Mouse (Mus musculus) stomach, embryonic 15.5 days (tissue): ENCODE data around the gene Mgat5. TPM values are rescaled to one million over a fixed set of nuclear protein-coding genes. Genes with fewer than 3 reads are reported as not detected.

Experiments used
- ATAC-seq: fragments of 200-750 bp; cut with Nextera tagmentation; 2 replicates; pipeline ENCODE4 v1.8.0; 2017; ENCODE audit warnings: low read depth, moderate number of reproducible peaks, moderate TSS enrichment; ENCODE audit not compliant: insufficient read depth, low FRiP score
- H3K27ac ChIP-seq: fragments of 300-500 bp; sonication (generic); 2 replicates; pipeline ENCODE4 v1.5.1; 2015; ENCODE audit warnings: mild to moderate bottlenecking, inconsistent platforms
- H3K27me3 ChIP-seq: fragments of 300-500 bp; sonication (generic); replicated peaks from 2 replicates; pipeline ENCODE4 v1.6.1; 2015; ENCODE audit warnings: inconsistent platforms
- H3K36me3 ChIP-seq: fragments of 300-500 bp; sonication (generic); 2 replicates; pipeline ENCODE4 v1.6.1; 2015; ENCODE audit warnings: inconsistent platforms
- H3K4me1 ChIP-seq: fragments of 300-500 bp; sonication (generic); 2 replicates; pipeline ENCODE4 v1.6.1; 2015; ENCODE audit warnings: inconsistent platforms
- H3K4me2 ChIP-seq: fragments of 300-500 bp; sonication (generic); 2 replicates; pipeline ENCODE4 v1.6.1; 2015; ENCODE audit warnings: mild to moderate bottlenecking, inconsistent platforms
- H3K4me3 ChIP-seq: fragments of 300-500 bp; sonication (generic); replicated peaks from 2 replicates; pipeline ENCODE4 v1.5.1; 2015; ENCODE audit warnings: inconsistent platforms
- H3K9ac ChIP-seq: fragments of 300-500 bp; sonication (generic); 2 replicates; pipeline ENCODE4 v1.6.1; 2015; ENCODE audit warnings: inconsistent platforms
- H3K9me3 ChIP-seq: fragments of 300-500 bp; sonication (generic); 2 replicates; pipeline ENCODE4 v1.6.1; 2016; ENCODE audit warnings: inconsistent platforms
- WGBS: fragments of 180-500 bp; shearing (Covaris S2); methylation state at CpG from one replicate; pipeline ENCODE4 v1.1.7; 2015; 5-methylcytosine and 5-hydroxymethylcytosine counted together
- polyA plus RNA-seq: library from polyadenylated mRNA; unstranded; fragments of >200 nt; fragmentation: Nextera tagmentation; extraction: Ambion mirVana; gene quantifications from 2 replicates; pipeline ENCODE4 v1.2.1, GENCODE M21; 2015

Gene Mgat5
- polyA plus RNA-seq, 1 experiment from 2014 or later: 5.4 TPM

- H3K9me3 ChIP-seq: no peaks in the 10 kb centered on the region
- 0 out of 2 replicates have a peak, but pooled peaks cover 2% of the 10 kb centered on the region for H3K4me1 ChIP-seq
- no peaks in the 10 kb centered on the region for H3K36me3 ChIP-seq
- H3K4me2 ChIP-seq: no peak overlapping the region
- H3K4me3 ChIP-seq: no peak overlapping the region
- no peak overlapping the region for H3K27ac ChIP-seq
- no peak overlapping the region for H3K9ac ChIP-seq
- WGBS: 76% methylated on average over 3 of the region's 3 CpGs
- no peak for ATAC-seq
- H3K27me3 ChIP-seq: no peaks in the 10 kb centered on the region
Observed at GRCm38 (mm10) chr1:127310703-127311102, 105.9 kb downstream of the Mgat5 start.

GRCm38 (mm10) chr1:127313652-127314350 is 109.0 kb downstream of the Mgat5 start:
- Histone ChIP-seq H3K27me3 (no peaks in the 10 kb centered on the region), H3K36me3 (no peaks in the 10 kb centered on the region), H3K27ac (no peak overlapping the region), H3K4me3 (no peak overlapping the region), H3K4me2 (no peak overlapping the region), H3K9ac (no peak overlapping the region), H3K4me1 (0 out of 2 replicates have a peak, but pooled peaks cover 2% of the 10 kb centered on the region), H3K9me3 (no peaks in the 10 kb centered on the region)
- no peak; the same call in 1 of the 2 replicates for ATAC-seq
- 54% methylated on average over 8 of the region's 8 CpGs for WGBS

GRCm38 (mm10) chr1:127315763-127316627 is 111.2 kb downstream of the Mgat5 start:
- Histone ChIP-seq H3K9me3 (no peaks in the 10 kb centered on the region), H3K4me3 (no peak overlapping the region), H3K27ac (no peak overlapping the region), H3K4me1 (0 out of 2 replicates have a peak, but pooled peaks cover 2% of the 10 kb centered on the region), H3K27me3 (no peaks in the 10 kb centered on the region), H3K9ac (no peak overlapping the region), H3K4me2 (no peak overlapping the region), H3K36me3 (no peaks in the 10 kb centered on the region)
- 89% methylated on average over 13 of the region's 13 CpGs for WGBS
- ATAC-seq: no peak

DNA sequence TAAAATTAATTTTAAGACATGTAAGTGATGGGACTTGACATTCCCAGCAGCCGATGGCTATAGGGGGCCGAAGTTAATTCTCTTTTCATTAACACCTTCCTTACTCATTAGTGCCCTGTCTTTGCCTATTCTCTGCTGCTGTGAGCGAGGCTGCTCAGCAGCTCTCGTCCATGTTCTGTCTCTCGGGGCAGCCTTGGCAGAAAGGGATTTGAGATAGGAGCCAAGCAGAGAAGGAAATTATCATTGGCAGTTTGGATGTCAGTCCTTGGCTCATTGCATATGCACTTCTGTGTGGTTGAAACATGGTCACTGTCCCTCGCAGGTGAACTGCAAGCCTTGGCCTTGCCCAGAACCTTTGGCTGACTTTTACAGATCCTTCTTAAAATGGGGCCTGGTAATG is 111.8 kb downstream of the Mgat5 start:
- Histone ChIP-seq H3K4me2 (no peak overlapping the region), H3K36me3 (no peaks in the 10 kb centered on the region), H3K4me3 (no peak overlapping the region), H3K27me3 (no peaks in the 10 kb centered on the region), H3K4me1 (0 out of 2 replicates have a peak, but pooled peaks cover 2% of the 10 kb centered on the region), H3K9ac (no peak overlapping the region), H3K27ac (no peak overlapping the region), H3K9me3 (no peaks in the 10 kb centered on the region)
- no peak for ATAC-seq
- WGBS: 85% methylated on average over 6 of the region's 6 CpGs

DNA sequence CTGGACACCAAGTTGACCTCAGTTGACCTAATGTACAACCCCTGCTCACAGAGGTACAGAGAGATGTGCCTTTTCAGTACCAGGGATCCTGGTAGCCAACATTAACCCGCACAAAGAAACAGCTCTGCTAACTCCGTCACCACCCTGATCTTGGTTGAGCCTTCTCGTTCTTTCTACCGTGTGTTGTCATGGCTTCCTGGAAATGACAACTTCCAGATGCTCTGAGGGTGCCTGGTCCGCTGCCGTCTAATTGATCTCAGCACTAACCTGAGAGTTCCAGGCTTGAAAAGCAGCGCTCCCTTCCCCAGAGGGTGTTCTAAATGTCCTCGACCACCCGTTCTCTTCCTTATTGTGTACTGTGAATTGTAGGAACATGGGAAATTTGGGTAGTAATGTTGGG is 112.7 kb downstream of the Mgat5 start:
- ATAC-seq: no peak
- Histone ChIP-seq H3K4me1 (0 out of 2 replicates have a peak, but pooled peaks cover 2% of the 10 kb centered on the region), H3K36me3 (no peaks in the 10 kb centered on the region), H3K9ac (no peak overlapping the region), H3K27ac (no peak overlapping the region), H3K4me2 (no peak overlapping the region), H3K4me3 (no peak overlapping the region), H3K27me3 (no peaks in the 10 kb centered on the region), H3K9me3 (no peaks in the 10 kb centered on the region)
- 63% methylated on average over 9 of the region's 9 CpGs for WGBS

DNA sequence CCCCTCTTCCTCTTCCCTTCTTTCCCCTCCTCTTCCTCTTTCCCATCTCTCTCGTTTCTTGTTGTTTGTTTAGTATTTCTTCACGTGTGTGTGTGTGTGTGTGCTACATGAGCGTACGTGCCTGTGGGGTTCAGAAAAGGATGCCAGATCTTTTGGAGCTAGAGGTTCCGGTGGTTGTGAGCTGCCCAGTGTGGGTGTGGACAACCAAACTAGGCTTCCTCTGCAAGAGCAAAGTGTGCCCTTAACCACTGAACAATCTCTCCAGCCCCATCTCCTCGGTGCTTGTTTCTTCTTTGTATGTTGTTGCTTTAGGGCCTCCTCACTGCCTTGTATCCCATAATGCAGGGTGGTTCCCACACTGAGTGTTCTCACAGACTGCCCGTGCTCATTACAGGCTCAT is 113.7 kb downstream of the Mgat5 start:
- WGBS: 75% methylated on average over 7 of the region's 7 CpGs
- H3K4me1 ChIP-seq: 0 out of 2 replicates have a peak, but pooled peaks cover 2% of the 10 kb centered on the region
- no peak overlapping the region for H3K9ac ChIP-seq
- H3K27me3 ChIP-seq: no peaks in the 10 kb centered on the region
- 0 out of 2 replicates have a peak, but pooled peaks cover under 1% of the 10 kb centered on the region for H3K36me3 ChIP-seq
- no peak for ATAC-seq
- no peak overlapping the region for H3K4me2 ChIP-seq
- no peak overlapping the region for H3K27ac ChIP-seq
- no peak overlapping the region for H3K4me3 ChIP-seq
- H3K9me3 ChIP-seq: no peaks in the 10 kb centered on the region

DNA sequence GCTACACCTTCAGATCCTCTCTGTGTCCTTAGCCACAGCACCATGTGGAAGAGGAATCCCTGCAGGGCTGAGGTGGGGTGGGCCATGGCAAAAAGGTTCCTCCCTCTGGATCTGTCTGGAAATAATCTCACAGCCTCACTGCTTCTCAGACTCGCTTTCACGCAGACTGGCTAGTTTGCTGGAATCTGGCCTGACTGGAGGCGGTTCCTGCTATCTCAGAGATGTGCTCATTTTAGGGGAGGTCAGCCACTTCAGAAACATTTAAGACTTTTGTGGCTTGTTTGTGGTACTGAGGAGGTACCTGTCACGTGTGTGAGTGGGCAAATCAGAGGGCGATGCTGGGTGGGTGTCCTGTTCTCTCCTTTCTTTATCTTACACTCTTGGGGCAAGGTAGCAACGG is 115.0 kb downstream of the Mgat5 start:
- Histone ChIP-seq H3K36me3 (0 out of 2 replicates have a peak, but pooled peaks cover 6% of the 10 kb centered on the region), H3K4me1 (no peaks in the 10 kb centered on the region), H3K27ac (no peak overlapping the region), H3K4me3 (no peak overlapping the region), H3K9me3 (no peaks in the 10 kb centered on the region), H3K27me3 (no peaks in the 10 kb centered on the region), H3K4me2 (no peak overlapping the region), H3K9ac (no peak overlapping the region)
- 80% methylated on average over 6 of the region's 6 CpGs for WGBS
- no peak for ATAC-seq

DNA sequence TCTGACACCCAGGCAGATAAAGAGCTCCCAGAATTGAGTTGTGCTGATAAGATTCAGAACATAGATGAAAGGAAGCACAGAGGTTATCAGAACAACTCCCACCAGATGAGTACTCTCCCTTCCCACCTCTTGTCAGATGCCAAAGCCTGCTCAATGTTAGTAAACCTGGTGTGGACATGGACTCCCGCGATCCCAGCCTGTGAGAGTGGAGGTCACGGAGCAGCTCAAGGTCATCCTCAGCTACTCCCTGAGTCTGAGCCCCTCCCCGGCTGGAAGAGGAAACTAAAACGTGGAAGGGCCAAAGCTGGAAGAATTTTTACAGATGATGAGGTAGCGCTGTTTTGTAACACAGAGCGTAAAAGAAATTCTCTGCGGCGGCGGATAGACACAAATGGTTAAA is 116.1 kb downstream of the Mgat5 start:
- ATAC-seq: no peak
- Histone ChIP-seq H3K4me3 (no peak overlapping the region), H3K9ac (no peak overlapping the region), H3K4me1 (no peaks in the 10 kb centered on the region), H3K27ac (no peak overlapping the region), H3K4me2 (no peak overlapping the region), H3K9me3 (no peaks in the 10 kb centered on the region), H3K27me3 (no peaks in the 10 kb centered on the region), H3K36me3 (0 out of 2 replicates have a peak, but pooled peaks cover 6% of the 10 kb centered on the region)
- WGBS: 74% methylated on average over 10 of the region's 10 CpGs

- H3K27ac ChIP-seq: no peak overlapping the region
- no peak for ATAC-seq
Observed at GRCm38 (mm10) chr1:127321638-127322037, 116.8 kb downstream of the Mgat5 start.

GRCm38 (mm10) chr1:127322169-127322805 is 117.5 kb downstream of the Mgat5 start:
- no peak overlapping the region for H3K4me2 ChIP-seq
- H3K27ac ChIP-seq: no peak overlapping the region
- no peak overlapping the region for H3K9ac ChIP-seq
- H3K9me3 ChIP-seq: no peaks in the 10 kb centered on the region
- H3K4me1 ChIP-seq: no peaks in the 10 kb centered on the region
- 0 out of 2 replicates have a peak, but pooled peaks cover 6% of the 10 kb centered on the region for H3K36me3 ChIP-seq
- WGBS: 69% methylated on average over 5 of the region's 5 CpGs
- H3K4me3 ChIP-seq: no peak overlapping the region
- ATAC-seq: no peak
- no peaks in the 10 kb centered on the region for H3K27me3 ChIP-seq

More at GRCm38 (mm10) chr1:127321638-127322037, 116.8 kb downstream of the Mgat5 start:
- Histone ChIP-seq H3K4me2 (no peak overlapping the region), H3K27me3 (no peaks in the 10 kb centered on the region), H3K9me3 (no peaks in the 10 kb centered on the region), H3K36me3 (0 out of 2 replicates have a peak, but pooled peaks cover 6% of the 10 kb centered on the region), H3K4me3 (no peak overlapping the region), H3K4me1 (no peaks in the 10 kb centered on the region), H3K9ac (no peak overlapping the region)
- 40% methylated on average over 3 of the region's 3 CpGs for WGBS

DNA sequence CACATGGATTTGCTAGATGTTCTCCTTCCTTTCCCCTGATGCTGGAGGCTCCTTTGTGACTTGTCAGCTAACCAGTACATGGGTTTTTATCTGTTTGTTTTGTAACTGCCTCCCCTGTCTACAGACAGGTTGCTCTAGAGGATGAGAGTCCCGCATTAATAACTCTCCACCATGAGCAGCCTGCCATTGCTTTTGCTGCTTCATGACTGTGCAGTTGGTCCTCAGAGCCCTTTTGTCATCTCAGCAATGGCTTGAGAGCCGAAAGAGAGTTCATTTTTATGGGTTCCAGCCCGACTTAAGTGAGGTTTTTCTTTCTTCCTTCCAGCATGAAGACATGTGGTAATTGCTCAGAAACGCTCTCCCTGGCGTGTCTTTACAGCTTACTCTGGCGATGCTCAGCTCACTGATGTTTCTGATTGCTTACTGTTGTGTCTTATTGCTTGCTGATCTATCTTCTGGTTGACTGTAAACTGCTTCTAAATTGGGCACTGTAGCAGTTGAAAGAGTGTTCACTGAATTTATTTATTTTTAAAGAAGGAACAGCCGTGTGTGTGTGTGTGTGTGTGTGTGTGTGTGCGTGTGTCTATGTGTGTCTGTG is 120.9 kb downstream of the Mgat5 start:
- Histone ChIP-seq H3K27ac (no peak overlapping the region), H3K4me3 (no peak overlapping the region), H3K9ac (no peak overlapping the region), H3K4me1 (no peaks in the 10 kb centered on the region), H3K36me3 (0 out of 2 replicates have a peak, but pooled peaks cover 6% of the 10 kb centered on the region), H3K4me2 (no peak overlapping the region), H3K9me3 (no peaks in the 10 kb centered on the region), H3K27me3 (no peaks in the 10 kb centered on the region)
- WGBS: 81% methylated on average over 8 of the region's 8 CpGs
- no peak for ATAC-seq
